8 mouse cellular contexts compared by ENCODE assay signal in the genomic region with DNA sequence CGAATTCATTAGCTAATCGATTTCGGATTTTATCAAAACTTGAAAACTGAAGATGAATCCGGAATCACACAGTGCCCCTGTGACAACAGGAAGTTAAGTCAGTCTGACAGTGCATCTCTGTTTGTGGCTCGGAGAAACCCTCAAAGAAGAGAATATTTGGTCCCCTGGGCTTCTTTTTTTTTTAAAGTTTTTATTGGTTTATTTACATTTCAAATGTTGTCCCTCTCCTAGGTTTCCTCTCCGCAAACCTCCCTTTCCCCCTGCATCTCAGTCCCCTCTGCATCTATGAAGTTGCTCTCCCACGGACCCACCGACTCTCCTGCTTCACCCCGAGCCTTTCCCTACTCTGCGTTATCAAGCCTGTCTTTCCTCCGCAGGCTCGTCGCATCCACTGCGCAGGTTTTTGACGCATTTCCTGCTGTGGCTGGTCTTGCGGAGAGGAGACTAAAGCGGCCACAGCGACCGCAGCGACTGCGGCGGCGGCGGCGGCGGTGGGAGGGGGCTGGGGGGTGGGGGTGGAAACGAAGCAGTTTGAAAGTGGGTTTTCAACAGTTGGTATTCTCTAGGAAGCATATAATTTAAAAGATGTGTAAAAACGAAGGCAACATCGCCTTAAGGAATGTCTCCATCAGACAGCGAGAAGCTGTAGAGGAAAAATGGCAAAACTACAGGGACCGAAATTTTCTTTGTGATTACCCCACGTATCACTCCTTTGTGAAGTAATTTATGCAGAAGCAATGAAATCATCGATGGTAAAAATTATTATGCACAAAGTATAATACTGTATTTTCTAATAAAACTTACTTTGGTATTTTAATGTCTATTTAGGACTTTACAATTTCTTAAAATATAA.
A peak's percentile ranks its signal among the peaks of the same experiment; 100 is the strongest.
DNase-seq lines count a peak whose midpoint lies in the region; ATAC-seq and TF ChIP-seq lines count a peak whose summit lies in the region.
"Not testable (repeated sequence)": the region's sequence is repeated elsewhere in the genome, so short reads cannot be mapped to it uniquely, and the experiment has no call there.

No protein-coding gene starts in this region.

- not testable (repeated sequence) for H3K27ac ChIP-seq in embryonic facial prominence, embryonic 12.5 days; intestine, postnatal 0 days (ENCODE audit: low read depth, low read length); left cerebral cortex, adult 2 months; lung, postnatal 0 days (ENCODE audit: low read length)

- H3K36me3 ChIP-seq in embryonic facial prominence, embryonic 12.5 days; intestine, postnatal 0 days (ENCODE audit: control insufficient read depth, insufficient read depth); lung, postnatal 0 days (ENCODE audit: insufficient read depth, low read length): not testable (repeated sequence)

- intact Hi-C loops in left cerebral cortex, adult 2 months (cut with DNase I): not testable (repeated sequence)

- DNase-seq in brain, embryonic 14.5 days (ENCODE audit: low read depth): peak; percentile 97
- DNase-seq in heart, adult 18-20 months: peak; percentile 19 to 35
- peak; percentile 41 to 48 for DNase-seq in left cerebral cortex, adult 2 months (ENCODE audit: extremely low spot score in 1 of 2, low spot score in 2 of 2)
- DNase-seq in lung, postnatal 0 days (ENCODE audit: low spot score): peak; percentile 44
- peak; percentile 37 for DNase-seq in ovary, postnatal 36 days (ENCODE audit: low spot score)
- peak; percentile 4 to 28 for DNase-seq in urinary bladder, postnatal 36 days (ENCODE audit: low spot score in 2 of 2)

- TF ChIP-seq CTCF in brain, embryonic 14.5 days (IDR thresholded peaks at IDR 0.05; ENCODE audit: borderline replicate concordance, extremely low read depth, insufficient read depth, insufficient read length); intestine, postnatal 0 days (IDR thresholded peaks at IDR 0.05; ENCODE audit: low read depth); left cerebral cortex, adult 2 months (IDR thresholded peaks at IDR 0.05); lung, postnatal 0 days (IDR thresholded peaks at IDR 0.05): not testable (repeated sequence)

- H3K9ac ChIP-seq in embryonic facial prominence, embryonic 12.5 days: 0 out of 2 replicates have a peak overlapping the region, but pooled peaks have one; percentile 24
- not testable (repeated sequence) for H3K9ac ChIP-seq in intestine, postnatal 0 days (ENCODE audit: low read depth, low read length); lung, postnatal 0 days (replicated peaks; ENCODE audit: low read depth)

- ATAC-seq in embryonic facial prominence, embryonic 12.5 days (ENCODE audit: insufficient number of reproducible peaks, insufficient read depth, low FRiP score, low TSS enrichment): peak; percentile 75
- ATAC-seq in intestine, postnatal 0 days: peak; percentile 59; the same call in 1 of the 2 replicates
- ATAC-seq in lung, postnatal 0 days: peak; percentile 64

- peak overlapping the region; percentile 32 for H3K4me2 ChIP-seq in embryonic facial prominence, embryonic 12.5 days (replicated peaks)
- peak overlapping the region; percentile 59 for H3K4me2 ChIP-seq in intestine, postnatal 0 days (replicated peaks; ENCODE audit: low read depth)
- H3K4me2 ChIP-seq in lung, postnatal 0 days (replicated peaks; ENCODE audit: low read depth, low read length): peak overlapping the region; percentile 53

- H3K9me3 ChIP-seq in embryonic facial prominence, embryonic 12.5 days; intestine, postnatal 0 days (ENCODE audit: control insufficient read depth); lung, postnatal 0 days (ENCODE audit: low read length): not testable (repeated sequence)

- not testable (repeated sequence) for TF ChIP-seq POLR2A in brain, embryonic 14.5 days (IDR thresholded peaks at IDR 0.05; ENCODE audit: borderline replicate concordance, extremely low read depth, insufficient read depth, insufficient read length, poor library complexity, severe bottlenecking)

- H3K27me3 ChIP-seq in embryonic facial prominence, embryonic 12.5 days; intestine, postnatal 0 days (replicated peaks; ENCODE audit: control insufficient read depth, insufficient read depth, low read length); lung, postnatal 0 days (replicated peaks; ENCODE audit: insufficient read depth, low read length): not testable (repeated sequence)

- WGBS in embryonic facial prominence, embryonic 12.5 days: 11% methylated on average over 33 of the region's 33 CpGs
- WGBS in intestine, postnatal 0 days: 12% methylated on average over 33 of the region's 33 CpGs
- WGBS in lung, postnatal 0 days: 17% methylated on average over 33 of the region's 33 CpGs

- H3K4me1 ChIP-seq in embryonic facial prominence, embryonic 12.5 days; intestine, postnatal 0 days (replicated peaks; ENCODE audit: control insufficient read depth, insufficient read depth, low read length); lung, postnatal 0 days (ENCODE audit: insufficient read depth, low read depth, low read length): not testable (repeated sequence)

- not testable (repeated sequence) for TF ChIP-seq EP300 in lung, postnatal 0 days (IDR thresholded peaks at IDR 0.05)

- peak overlapping the region; percentile 33 for H3K4me3 ChIP-seq in embryonic facial prominence, embryonic 12.5 days
- peak overlapping the region; percentile 34 for H3K4me3 ChIP-seq in intestine, postnatal 0 days (ENCODE audit: low read depth, low read length)
- H3K4me3 ChIP-seq in left cerebral cortex, adult 2 months: peak overlapping the region; percentile 42
- peak overlapping the region; percentile 24 for H3K4me3 ChIP-seq in lung, postnatal 0 days (ENCODE audit: low read depth, low read length)

Comparison
In these comparisons a context has a peak if more than half of its experiments do, and no peak if none do; other contexts are left out.
1. DNase-seq: peak in every context shown above with its lines; median percentile 97 in brain, embryonic 14.5 days; 44 in left cerebral cortex, adult 2 months; 44 in lung, postnatal 0 days; 37 in ovary, postnatal 36 days; 27 in heart, adult 18-20 months; 16 in urinary bladder, postnatal 36 days.